Mouse (Mus musculus) layer of hippocampus, adult 11-12 months (tissue): ENCODE results near the gene Atp13a2.
A peak's percentile ranks its signal among the peaks of the same experiment; 100 is the strongest.

Source experiments
- DNase-seq: peaks from one replicate; pipeline ENCODE4 v3.0.0; 2022; ENCODE audit warnings: low spot score

Atp13a2 gene

GRCm38 (mm10) chr4:140962207-140962909, 24.3 kb upstream of the Atp13a2 start:
- DNase-seq: no peak

GRCm38 (mm10) chr4:140962950-140963349, 23.7 kb upstream of the Atp13a2 start:
- DNase-seq: no peak

GRCm38 (mm10) chr4:140963941-140964597, 22.6 kb upstream of the Atp13a2 start:
- DNase-seq: no peak

GRCm38 (mm10) chr4:140964620-140965019, 22.1 kb upstream of the Atp13a2 start:
- DNase-seq: peak; percentile 86

GRCm38 (mm10) chr4:140967386-140968159, 19.1 kb upstream of the Atp13a2 start:
- DNase-seq: no peak

GRCm38 (mm10) chr4:140971691-140972090, 15.0 kb upstream of the Atp13a2 start:
- DNase-seq: no peak

- DNase-seq: no peak
Measured at GRCm38 (mm10) chr4:140974408-140974807, 12.3 kb upstream of the Atp13a2 start.

GRCm38 (mm10) chr4:140975356-140975755, 11.3 kb upstream of the Atp13a2 start:
- no peak for DNase-seq

GRCm38 (mm10) chr4:140977278-140977677, 9.4 kb upstream of the Atp13a2 start:
- DNase-seq: no peak

GRCm38 (mm10) chr4:140977886-140978692, 8.6 kb upstream of the Atp13a2 start:
- DNase-seq: no peak

GRCm38 (mm10) chr4:140981605-140982004, 5.1 kb upstream of the Atp13a2 start:
- no peak for DNase-seq

- no peak for DNase-seq
Measured at GRCm38 (mm10) chr4:140982808-140983207, 3.9 kb upstream of the Atp13a2 start.

GRCm38 (mm10) chr4:140983442-140983841, 3.2 kb upstream of the Atp13a2 start:
- DNase-seq: peak; percentile 68

- DNase-seq: no peak
Measured at GRCm38 (mm10) chr4:140984544-140984943, 2.1 kb upstream of the Atp13a2 start.

GRCm38 (mm10) chr4:140986024-140986710, 506 bp upstream of the Atp13a2 start:
- no peak for DNase-seq

- DNase-seq: no peak
Measured at GRCm38 (mm10) chr4:140987476-140987875, 803 bp downstream of the Atp13a2 start.

GRCm38 (mm10) chr4:140988706-140989290, 2.1 kb downstream of the Atp13a2 start:
- DNase-seq: no peak

GRCm38 (mm10) chr4:140989447-140989846, 2.8 kb downstream of the Atp13a2 start:
- DNase-seq: no peak

- no peak for DNase-seq
Measured at GRCm38 (mm10) chr4:140992215-140992614, 5.5 kb downstream of the Atp13a2 start.

GRCm38 (mm10) chr4:140993846-140994245, 7.2 kb downstream of the Atp13a2 start:
- DNase-seq: no peak

GRCm38 (mm10) chr4:140995811-140996210, 9.1 kb downstream of the Atp13a2 start:
- DNase-seq: no peak
